29 mouse cellular contexts compared by ENCODE assay signal in the genomic region with DNA sequence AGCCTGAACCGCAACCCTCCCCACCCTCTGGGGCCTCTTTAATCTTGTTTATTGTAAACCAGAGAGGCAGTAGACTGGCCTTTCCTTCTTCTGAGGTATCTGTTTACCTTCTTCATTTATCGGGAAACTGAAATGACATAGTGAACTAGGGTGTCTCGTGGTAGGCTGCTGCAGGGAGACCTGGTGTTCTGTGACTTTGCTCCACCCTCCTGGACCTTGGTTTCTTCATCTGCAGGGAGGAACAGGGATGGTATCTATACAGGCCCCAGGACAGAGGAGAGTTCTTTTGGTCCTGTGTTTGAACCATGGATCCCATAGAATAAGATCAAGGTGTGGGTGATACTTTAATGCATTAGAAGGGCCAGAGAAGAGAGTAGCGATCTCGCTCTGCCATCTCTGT. TPM values are rescaled to one million over a fixed set of nuclear protein-coding genes. Genes with fewer than 3 reads are reported as not detected.
DNase-seq lines count a peak whose midpoint lies in the region; ATAC-seq and TF ChIP-seq lines count a peak whose summit lies in the region.
"Had no signal": no experiment of that assay in that cellular context is flagged by ENCODE, and none has a peak within 500 bp of the region (broad histone marks: within the 10 kb centered on the region; RNA-seq: fewer than 3 reads in every experiment).

No protein-coding gene starts in this region.

- H3K27me3 ChIP-seq in hindbrain, embryonic 10.5 days (ENCODE audit: insufficient read depth, poor library complexity, severe bottlenecking), result no peaks in the 10 kb centered on the region
- no peaks in the 10 kb centered on the region for H3K27me3 ChIP-seq in hindbrain, embryonic 11.5 days (ENCODE audit: control insufficient read depth, insufficient read depth, low read length)
- H3K27me3 ChIP-seq in limb, embryonic 15.5 days, result no peaks in the 10 kb centered on the region
- no peaks in the 10 kb centered on the region for H3K27me3 ChIP-seq in limb, embryonic 10.5 days (ENCODE audit: low read depth, poor library complexity, severe bottlenecking)
- H3K27me3 ChIP-seq in intestine, embryonic 16.5 days (replicated peaks; ENCODE audit: control insufficient read depth, insufficient read depth, low read length), result no peaks in the 10 kb centered on the region
- no peaks in the 10 kb centered on the region for H3K27me3 ChIP-seq in stomach, postnatal 0 days (ENCODE audit: control insufficient read depth, insufficient read depth, low read length)
- H3K27me3 ChIP-seq: forebrain, embryonic 12.5 days; forebrain, embryonic 15.5 days had no signal

- no peaks in the 10 kb centered on the region for H3K9me3 ChIP-seq in hindbrain, embryonic 10.5 days
- H3K9me3 ChIP-seq in hindbrain, embryonic 11.5 days (ENCODE audit: control insufficient read depth, low read length), result no peaks in the 10 kb centered on the region
- H3K9me3 ChIP-seq in limb, embryonic 15.5 days, result no peaks in the 10 kb centered on the region
- no peaks in the 10 kb centered on the region for H3K9me3 ChIP-seq in limb, embryonic 10.5 days (replicated peaks)
- H3K9me3 ChIP-seq in intestine, embryonic 16.5 days (ENCODE audit: control insufficient read depth, low read length), result no peaks in the 10 kb centered on the region
- H3K9me3 ChIP-seq in stomach, postnatal 0 days (ENCODE audit: control insufficient read depth, low read length), result no peaks in the 10 kb centered on the region
- H3K9me3 ChIP-seq: forebrain, embryonic 12.5 days; forebrain, embryonic 15.5 days had no signal

- TF ChIP-seq CTCF in stomach, postnatal 0 days (IDR thresholded peaks at IDR 0.05; ENCODE audit: low read depth), result no peak

- no peak overlapping the region for H3K9ac ChIP-seq in hindbrain, embryonic 11.5 days (ENCODE audit: low read depth, low read length)
- no peak overlapping the region for H3K9ac ChIP-seq in limb, embryonic 15.5 days
- no peak overlapping the region for H3K9ac ChIP-seq in intestine, embryonic 16.5 days (ENCODE audit: low read depth, low read length)
- no peak overlapping the region for H3K9ac ChIP-seq in stomach, postnatal 0 days (ENCODE audit: low read length)
- H3K9ac ChIP-seq: forebrain, embryonic 12.5 days; forebrain, embryonic 15.5 days had no signal

- WGBS in hindbrain, embryonic 10.5 days, result 89% methylated on average over 5 of the region's 5 CpGs
- WGBS in hindbrain, embryonic 11.5 days, result 87% methylated on average over 5 of the region's 5 CpGs
- 68% methylated on average over 5 of the region's 5 CpGs for WGBS in limb, embryonic 15.5 days
- 78% methylated on average over 5 of the region's 5 CpGs for WGBS in limb, embryonic 10.5 days
- 64% methylated on average over 5 of the region's 5 CpGs for WGBS in intestine, embryonic 16.5 days
- WGBS in stomach, postnatal 0 days, result 61% methylated on average over 5 of the region's 5 CpGs

- ATAC-seq in hindbrain, embryonic 11.5 days (ENCODE audit: low FRiP score), result no peak
- no peak for ATAC-seq in limb, embryonic 15.5 days (ENCODE audit: insufficient number of reproducible peaks, low FRiP score, low TSS enrichment, low read depth)
- ATAC-seq in intestine, embryonic 16.5 days, result peak; percentile 65
- ATAC-seq in stomach, postnatal 0 days (ENCODE audit: low FRiP score, low TSS enrichment), result no peak
- ATAC-seq: CD4-positive, CD25-positive, alpha-beta regulatory T cell, adult 4 months; forebrain, embryonic 15.5 days; hindbrain, embryonic 16.5 days had no signal

- peaks cover 29% of the 10 kb centered on the region for H3K36me3 ChIP-seq in hindbrain, embryonic 10.5 days
- no peaks in the 10 kb centered on the region for H3K36me3 ChIP-seq in hindbrain, embryonic 11.5 days (ENCODE audit: control insufficient read depth, insufficient read depth, low read length)
- peaks cover 8% of the 10 kb centered on the region; the same call in 1 of the 2 replicates for H3K36me3 ChIP-seq in limb, embryonic 15.5 days
- peaks cover 47% of the 10 kb centered on the region for H3K36me3 ChIP-seq in limb, embryonic 10.5 days
- no peaks in the 10 kb centered on the region for H3K36me3 ChIP-seq in intestine, embryonic 16.5 days (ENCODE audit: control insufficient read depth, insufficient read depth, low read length)
- no peaks in the 10 kb centered on the region for H3K36me3 ChIP-seq in stomach, postnatal 0 days (ENCODE audit: control insufficient read depth, insufficient read depth, low read length)
- H3K36me3 ChIP-seq: forebrain, embryonic 12.5 days; forebrain, embryonic 15.5 days had no signal

- H3K4me2 ChIP-seq in hindbrain, embryonic 11.5 days (replicated peaks; ENCODE audit: low read depth, low read length), result no peak overlapping the region
- no peak overlapping the region for H3K4me2 ChIP-seq in limb, embryonic 15.5 days
- no peak overlapping the region for H3K4me2 ChIP-seq in intestine, embryonic 16.5 days (ENCODE audit: low read depth, low read length)
- H3K4me2 ChIP-seq in stomach, postnatal 0 days (replicated peaks; ENCODE audit: low read depth), result no peak overlapping the region
- H3K4me2 ChIP-seq: forebrain, embryonic 12.5 days; forebrain, embryonic 15.5 days; heart, embryonic 11.5 days had no signal

- H3K4me3 ChIP-seq in hindbrain, embryonic 10.5 days, result no peak overlapping the region
- no peak overlapping the region for H3K4me3 ChIP-seq in hindbrain, embryonic 11.5 days (ENCODE audit: low read depth, low read length)
- H3K4me3 ChIP-seq in limb, embryonic 15.5 days, result no peak overlapping the region
- H3K4me3 ChIP-seq in limb, embryonic 10.5 days, result no peak overlapping the region
- H3K4me3 ChIP-seq in intestine, embryonic 16.5 days (ENCODE audit: low read length), result no peak overlapping the region
- H3K4me3 ChIP-seq in stomach, postnatal 0 days (ENCODE audit: low read depth, low read length), result no peak overlapping the region
- H3K4me3 ChIP-seq: erythroblast, embryonic 14.5 days; forebrain, embryonic 12.5 days; forebrain, embryonic 15.5 days had no signal

- DNase-seq in hindbrain, embryonic 10.5 days (ENCODE audit: low spot score), result no peak
- DNase-seq in hindbrain, embryonic 11.5 days (ENCODE audit: low spot score), result no peak
- no peak for DNase-seq in limb, embryonic 10.5 days (ENCODE audit: low spot score)
- no peak for DNase-seq in stomach, postnatal 0 days (ENCODE audit: low spot score)
- no peak for DNase-seq in lung, postnatal 4 days
- DNase-seq in adrenal gland, postnatal 14 days, result no peak
- DNase-seq: adrenal gland, adult 2 months; adrenal gland, postnatal 25 days; cerebellum, adult 11-12 months; cerebellum, adult 8-10 months; cerebellum, postnatal 10 days; cerebellum, postnatal 36 days; embryo, embryonic 11 days; gastrocnemius, postnatal 10 days; heart, adult 11 months had no signal

- H3K4me1 ChIP-seq in hindbrain, embryonic 10.5 days (replicated peaks), result peaks cover 54% of the 10 kb centered on the region
- peaks cover 4% of the 10 kb centered on the region; the same call in 1 of the 2 replicates for H3K4me1 ChIP-seq in hindbrain, embryonic 11.5 days (replicated peaks; ENCODE audit: control insufficient read depth, insufficient read depth, low read length)
- H3K4me1 ChIP-seq in limb, embryonic 15.5 days, result peaks cover 66% of the 10 kb centered on the region
- peaks cover 28% of the 10 kb centered on the region for H3K4me1 ChIP-seq in limb, embryonic 10.5 days
- H3K4me1 ChIP-seq in intestine, embryonic 16.5 days (ENCODE audit: control insufficient read depth, insufficient read depth, low read length), result peaks cover 28% of the 10 kb centered on the region
- peaks cover 12% of the 10 kb centered on the region for H3K4me1 ChIP-seq in stomach, postnatal 0 days (replicated peaks; ENCODE audit: control insufficient read depth, insufficient read depth)
- H3K4me1 ChIP-seq: forebrain, embryonic 15.5 days had no signal

- no peak for TF ChIP-seq EP300 in stomach, postnatal 0 days (optimal IDR thresholded peaks at IDR 0.05)

- 0 out of 2 replicates have a peak overlapping the region, but pooled peaks have one; percentile 2 for H3K27ac ChIP-seq in hindbrain, embryonic 10.5 days
- no peak overlapping the region for H3K27ac ChIP-seq in hindbrain, embryonic 11.5 days (ENCODE audit: low read depth, low read length)
- H3K27ac ChIP-seq in limb, embryonic 15.5 days, result 0 out of 2 replicates have a peak overlapping the region, but pooled peaks have one; percentile 17
- H3K27ac ChIP-seq in limb, embryonic 10.5 days, result no peak overlapping the region
- 0 out of 2 replicates have a peak overlapping the region, but pooled peaks have one; percentile 9 for H3K27ac ChIP-seq in intestine, embryonic 16.5 days (ENCODE audit: low read length)
- H3K27ac ChIP-seq in stomach, postnatal 0 days (replicated peaks), result peak overlapping the region; percentile 45; the same call in 1 of the 2 replicates
- H3K27ac ChIP-seq: forebrain, embryonic 12.5 days; forebrain, embryonic 15.5 days had no signal

RNA-seq across cellular contexts. Expression of a gene that starts 16.1 kb away (rescaled TPM):
- 10.9 and 11.0 TPM in 2 replicates for polyA plus RNA-seq in hindbrain, embryonic 10.5 days (2016; fragmentation: Nextera tagmentation; extraction: Ambion mirVana)
- 9.0 and 9.2 TPM in 2 replicates for polyA plus RNA-seq in hindbrain, embryonic 11.5 days (2014; fragmentation: Nextera tagmentation; extraction: Ambion mirVana)
- 14.7 and 17.3 TPM in 2 replicates for polyA plus RNA-seq in limb, embryonic 15.5 days (2015; fragmentation: Nextera tagmentation; extraction: Ambion mirVana)
- 12.0 and 14.0 TPM in 2 replicates for polyA plus RNA-seq in limb, embryonic 10.5 days (2016; fragmentation: Nextera tagmentation; extraction: Ambion mirVana)
- polyA plus RNA-seq in intestine, embryonic 16.5 days (2015; fragmentation: Nextera tagmentation; extraction: Ambion mirVana), result 7.6 and 9.4 TPM in 2 replicates
- 16.6 and 20.2 TPM in 2 replicates for polyA plus RNA-seq in stomach, postnatal 0 days (2015; fragmentation: Nextera tagmentation; extraction: Ambion mirVana)
- 25.6 and 28.7 TPM in 2 replicates for total RNA-seq in adrenal gland, postnatal 14 days (2021)

RNA-seq across cellular contexts. Expression of a gene that starts 19.4 kb away (rescaled TPM):
- 116 and 131 TPM in 2 replicates for polyA plus RNA-seq in hindbrain, embryonic 10.5 days (2016; fragmentation: Nextera tagmentation; extraction: Ambion mirVana)
- polyA plus RNA-seq in hindbrain, embryonic 11.5 days (2014; fragmentation: Nextera tagmentation; extraction: Ambion mirVana), result 115 and 125 TPM in 2 replicates
- 114 and 117 TPM in 2 replicates for polyA plus RNA-seq in limb, embryonic 15.5 days (2015; fragmentation: Nextera tagmentation; extraction: Ambion mirVana)
- polyA plus RNA-seq in limb, embryonic 10.5 days (2016; fragmentation: Nextera tagmentation; extraction: Ambion mirVana), result 104 and 109 TPM in 2 replicates
- polyA plus RNA-seq in intestine, embryonic 16.5 days (2015; fragmentation: Nextera tagmentation; extraction: Ambion mirVana), result 123 and 128 TPM in 2 replicates
- polyA plus RNA-seq in stomach, postnatal 0 days (2015; fragmentation: Nextera tagmentation; extraction: Ambion mirVana), result 87.5 and 91.8 TPM in 2 replicates
- total RNA-seq in adrenal gland, postnatal 14 days (2021), result 47.8 and 61.8 TPM in 2 replicates

RNA-seq across cellular contexts. Expression of a gene that starts 23.4 kb away (rescaled TPM):
- polyA plus RNA-seq in hindbrain, embryonic 10.5 days (2016; fragmentation: Nextera tagmentation; extraction: Ambion mirVana), result 1.6 and 2.5 TPM in 2 replicates
- 2.1 and 2.6 TPM in 2 replicates for polyA plus RNA-seq in hindbrain, embryonic 11.5 days (2014; fragmentation: Nextera tagmentation; extraction: Ambion mirVana)
- polyA plus RNA-seq in limb, embryonic 15.5 days (2015; fragmentation: Nextera tagmentation; extraction: Ambion mirVana), result 0.12 and 0.82 TPM in 2 replicates
- polyA plus RNA-seq in limb, embryonic 10.5 days (2016; fragmentation: Nextera tagmentation; extraction: Ambion mirVana), result 1.0 and 2.7 TPM in 2 replicates
- polyA plus RNA-seq in intestine, embryonic 16.5 days (2015; fragmentation: Nextera tagmentation; extraction: Ambion mirVana), result 0.33 and 0.34 TPM in 2 replicates
- polyA plus RNA-seq in stomach, postnatal 0 days (2015; fragmentation: Nextera tagmentation; extraction: Ambion mirVana), result 0.08 and 0.18 TPM in 2 replicates
- total RNA-seq in adrenal gland, postnatal 14 days (2021), result 0.23 TPM in 1 of 2 replicates, not detected in the other
- total RNA-seq: adrenal gland, postnatal 25 days; gastrocnemius, postnatal 10 days; gastrocnemius, postnatal 4 days; heart, postnatal 25 days; hematopoietic stem cell, adult 5-6 weeks had no signal
- polyA plus RNA-seq: CD4-positive, CD25-positive, alpha-beta regulatory T cell, adult 4 months; erythroblast, embryonic 14.5 days; heart, embryonic 14.5 days; heart, postnatal 0 days had no signal

RNA-seq across cellular contexts. Expression of a gene that starts 24.2 kb away (rescaled TPM):
- polyA plus RNA-seq in hindbrain, embryonic 10.5 days (2016; fragmentation: Nextera tagmentation; extraction: Ambion mirVana), result 0.11 and 0.39 TPM in 2 replicates
- 0.37 and 0.42 TPM in 2 replicates for polyA plus RNA-seq in hindbrain, embryonic 11.5 days (2014; fragmentation: Nextera tagmentation; extraction: Ambion mirVana)
- polyA plus RNA-seq in limb, embryonic 15.5 days (2015; fragmentation: Nextera tagmentation; extraction: Ambion mirVana), result not detected in 2 replicates
- 0.24 TPM in 1 of 2 replicates, not detected in the other for polyA plus RNA-seq in limb, embryonic 10.5 days (2016; fragmentation: Nextera tagmentation; extraction: Ambion mirVana)
- not detected in 2 replicates for polyA plus RNA-seq in intestine, embryonic 16.5 days (2015; fragmentation: Nextera tagmentation; extraction: Ambion mirVana)
- polyA plus RNA-seq in stomach, postnatal 0 days (2015; fragmentation: Nextera tagmentation; extraction: Ambion mirVana), result not detected in 2 replicates
- not detected in 2 replicates for total RNA-seq in adrenal gland, postnatal 14 days (2021)
- total RNA-seq: adrenal gland, adult 2 months; adrenal gland, postnatal 25 days; gastrocnemius, postnatal 10 days; gastrocnemius, postnatal 4 days; heart, adult 8-10 months; heart, postnatal 25 days; hematopoietic stem cell, adult 5-6 weeks had no signal
- polyA plus RNA-seq: adrenal gland, adult 2 months; CD4-positive, CD25-positive, alpha-beta regulatory T cell, adult 4 months; erythroblast, embryonic 14.5 days; heart, embryonic 14.5 days; heart, postnatal 0 days had no signal

RNA-seq across cellular contexts. Expression of a gene that starts 35.7 kb away (rescaled TPM):
- polyA plus RNA-seq in hindbrain, embryonic 10.5 days (2016; fragmentation: Nextera tagmentation; extraction: Ambion mirVana), result 19.8 and 21.0 TPM in 2 replicates
- polyA plus RNA-seq in hindbrain, embryonic 11.5 days (2014; fragmentation: Nextera tagmentation; extraction: Ambion mirVana), result 12.9 and 13.4 TPM in 2 replicates
- 33.8 and 44.2 TPM in 2 replicates for polyA plus RNA-seq in limb, embryonic 15.5 days (2015; fragmentation: Nextera tagmentation; extraction: Ambion mirVana)
- 26.0 and 26.1 TPM in 2 replicates for polyA plus RNA-seq in limb, embryonic 10.5 days (2016; fragmentation: Nextera tagmentation; extraction: Ambion mirVana)
- polyA plus RNA-seq in intestine, embryonic 16.5 days (2015; fragmentation: Nextera tagmentation; extraction: Ambion mirVana), result 14.7 and 16.5 TPM in 2 replicates
- polyA plus RNA-seq in stomach, postnatal 0 days (2015; fragmentation: Nextera tagmentation; extraction: Ambion mirVana), result 7.4 and 7.7 TPM in 2 replicates
- total RNA-seq in adrenal gland, postnatal 14 days (2021), result 12.0 and 13.5 TPM in 2 replicates

Comparison
In these comparisons a context has a peak if more than half of its experiments do, and no peak if none do; other contexts are left out.
1. H3K27ac ChIP-seq: peak in hindbrain, embryonic 10.5 days (single experiment), limb, embryonic 15.5 days (single experiment), intestine, embryonic 16.5 days (single experiment) and stomach, postnatal 0 days (single experiment); none in hindbrain, embryonic 11.5 days (single experiment) and limb, embryonic 10.5 days (single experiment).